Mouse (Mus musculus): ENCODE results near the gene Add2. TPM values are rescaled to one million over a fixed set of nuclear protein-coding genes. Genes with fewer than 3 reads are reported as not detected.

Add2 gene
- polyA plus RNA-seq, 1 experiment from 2014 or later, result 6.4 TPM

- Histone ChIP-seq H3K4me3 (ENCODE audit: low read depth, low read length) (no peak overlapping the region), H3K4me1 (ENCODE audit: control insufficient read depth, insufficient read depth, low read length) (no peaks in the 10 kb centered on the region), H3K36me3 (ENCODE audit: control insufficient read depth, insufficient read depth, low read length) (no peaks in the 10 kb centered on the region), H3K27ac (replicated peaks; ENCODE audit: low read depth, low read length) (no peak overlapping the region), H3K9me3 (ENCODE audit: control insufficient read depth, low read length) (no peaks in the 10 kb centered on the region), H3K4me2 (ENCODE audit: low read depth, severe bottlenecking) (no peak overlapping the region), H3K27me3 (ENCODE audit: control insufficient read depth, insufficient read depth, low read length) (no peaks in the 10 kb centered on the region), H3K9ac (ENCODE audit: low read length) (no peak overlapping the region)
- 57% methylated on average over 5 of the region's 5 CpGs for WGBS
- ATAC-seq (ENCODE audit: insufficient number of reproducible peaks, low FRiP score, low TSS enrichment, low read depth), result no peak
- no peak for DNase-seq (ENCODE audit: low spot score)
These were observed 38.7 kb downstream of the Add2 start for GRCm38 (mm10) chr6:86067145-86067544.

GRCm38 (mm10) chr6:86069009-86069408 is 40.5 kb downstream of the Add2 start:
- H3K9ac ChIP-seq (ENCODE audit: low read length), result no peak overlapping the region
- no peaks in the 10 kb centered on the region for H3K4me1 ChIP-seq (ENCODE audit: control insufficient read depth, insufficient read depth, low read length)
- DNase-seq (ENCODE audit: low spot score), result no peak
- no peaks in the 10 kb centered on the region for H3K27me3 ChIP-seq (ENCODE audit: control insufficient read depth, insufficient read depth, low read length)
- WGBS, result 68% methylated on average over 5 of the region's 5 CpGs
- ATAC-seq (ENCODE audit: insufficient number of reproducible peaks, low FRiP score, low TSS enrichment, low read depth), result no peak
- H3K27ac ChIP-seq (replicated peaks; ENCODE audit: low read depth, low read length), result no peak overlapping the region
- no peaks in the 10 kb centered on the region for H3K9me3 ChIP-seq (ENCODE audit: control insufficient read depth, low read length)
- H3K4me2 ChIP-seq (ENCODE audit: low read depth, severe bottlenecking), result no peak overlapping the region
- H3K36me3 ChIP-seq (ENCODE audit: control insufficient read depth, insufficient read depth, low read length), result no peaks in the 10 kb centered on the region
- no peak overlapping the region for H3K4me3 ChIP-seq (ENCODE audit: low read depth, low read length)

- Histone ChIP-seq H3K4me2 (ENCODE audit: low read depth, severe bottlenecking) (no peak overlapping the region), H3K4me1 (ENCODE audit: control insufficient read depth, insufficient read depth, low read length) (no peaks in the 10 kb centered on the region), H3K36me3 (ENCODE audit: control insufficient read depth, insufficient read depth, low read length) (no peaks in the 10 kb centered on the region), H3K27me3 (ENCODE audit: control insufficient read depth, insufficient read depth, low read length) (no peaks in the 10 kb centered on the region), H3K9ac (ENCODE audit: low read length) (no peak overlapping the region), H3K27ac (replicated peaks; ENCODE audit: low read depth, low read length) (no peak overlapping the region), H3K9me3 (ENCODE audit: control insufficient read depth, low read length) (no peaks in the 10 kb centered on the region), H3K4me3 (ENCODE audit: low read depth, low read length) (no peak overlapping the region)
- 89% methylated on average over 3 of the region's 3 CpGs for WGBS
- no peak for ATAC-seq (ENCODE audit: insufficient number of reproducible peaks, low FRiP score, low TSS enrichment, low read depth)
- DNase-seq (ENCODE audit: low spot score), result no peak
These were observed 41.4 kb downstream of the Add2 start for GRCm38 (mm10) chr6:86069856-86070255.

- WGBS, result 89% methylated on average over 7 of the region's 7 CpGs
- ATAC-seq (ENCODE audit: insufficient number of reproducible peaks, low FRiP score, low TSS enrichment, low read depth) (no peak), DNase-seq (ENCODE audit: low spot score) (no peak)
- no peak overlapping the region for H3K9ac ChIP-seq (ENCODE audit: low read length)
- H3K4me3 ChIP-seq (ENCODE audit: low read depth, low read length), result no peak overlapping the region
- H3K4me1 ChIP-seq (ENCODE audit: control insufficient read depth, insufficient read depth, low read length), result no peaks in the 10 kb centered on the region
- no peaks in the 10 kb centered on the region for H3K27me3 ChIP-seq (ENCODE audit: control insufficient read depth, insufficient read depth, low read length)
- no peaks in the 10 kb centered on the region for H3K36me3 ChIP-seq (ENCODE audit: control insufficient read depth, insufficient read depth, low read length)
- H3K27ac ChIP-seq (replicated peaks; ENCODE audit: low read depth, low read length), result no peak overlapping the region
- no peak overlapping the region for H3K4me2 ChIP-seq (ENCODE audit: low read depth, severe bottlenecking)
- no peaks in the 10 kb centered on the region for H3K9me3 ChIP-seq (ENCODE audit: control insufficient read depth, low read length)
These were observed 41.8 kb downstream of the Add2 start for GRCm38 (mm10) chr6:86070277-86070676.

GRCm38 (mm10) chr6:86073882-86074281 is 45.4 kb downstream of the Add2 start:
- no peak overlapping the region for H3K27ac ChIP-seq (replicated peaks; ENCODE audit: low read depth, low read length)
- ATAC-seq (ENCODE audit: insufficient number of reproducible peaks, low FRiP score, low TSS enrichment, low read depth), result no peak
- no peak for DNase-seq (ENCODE audit: low spot score)
- H3K9ac ChIP-seq (ENCODE audit: low read length), result no peak overlapping the region
- H3K9me3 ChIP-seq (ENCODE audit: control insufficient read depth, low read length), result no peaks in the 10 kb centered on the region
- no peaks in the 10 kb centered on the region for H3K27me3 ChIP-seq (ENCODE audit: control insufficient read depth, insufficient read depth, low read length)
- H3K4me2 ChIP-seq (ENCODE audit: low read depth, severe bottlenecking), result no peak overlapping the region
- no peak overlapping the region for H3K4me3 ChIP-seq (ENCODE audit: low read depth, low read length)
- no peaks in the 10 kb centered on the region for H3K4me1 ChIP-seq (ENCODE audit: control insufficient read depth, insufficient read depth, low read length)
- 89% methylated on average over 3 of the region's 3 CpGs for WGBS
- no peaks in the 10 kb centered on the region for H3K36me3 ChIP-seq (ENCODE audit: control insufficient read depth, insufficient read depth, low read length)

- H3K9ac ChIP-seq (ENCODE audit: low read length), result no peak overlapping the region
- H3K4me1 ChIP-seq (ENCODE audit: control insufficient read depth, insufficient read depth, low read length), result no peaks in the 10 kb centered on the region
- H3K4me2 ChIP-seq (ENCODE audit: low read depth, severe bottlenecking), result no peak overlapping the region
- 84% methylated on average over 8 of the region's 8 CpGs for WGBS
- no peaks in the 10 kb centered on the region for H3K36me3 ChIP-seq (ENCODE audit: control insufficient read depth, insufficient read depth, low read length)
- H3K27ac ChIP-seq (replicated peaks; ENCODE audit: low read depth, low read length), result no peak overlapping the region
- H3K9me3 ChIP-seq (ENCODE audit: control insufficient read depth, low read length), result no peaks in the 10 kb centered on the region
- H3K27me3 ChIP-seq (ENCODE audit: control insufficient read depth, insufficient read depth, low read length), result no peaks in the 10 kb centered on the region
- DNase-seq (ENCODE audit: low spot score), result no peak
- H3K4me3 ChIP-seq (ENCODE audit: low read depth, low read length), result no peak overlapping the region
- no peak for ATAC-seq (ENCODE audit: insufficient number of reproducible peaks, low FRiP score, low TSS enrichment, low read depth)
These were observed 46.2 kb downstream of the Add2 start for GRCm38 (mm10) chr6:86074538-86075204.

- WGBS, result 89% methylated on average over 2 of the region's 2 CpGs
- H3K4me3 ChIP-seq (ENCODE audit: low read depth, low read length), result no peak overlapping the region
- no peak overlapping the region for H3K4me2 ChIP-seq (ENCODE audit: low read depth, severe bottlenecking)
- H3K27me3 ChIP-seq (ENCODE audit: control insufficient read depth, insufficient read depth, low read length), result no peaks in the 10 kb centered on the region
- no peaks in the 10 kb centered on the region for H3K9me3 ChIP-seq (ENCODE audit: control insufficient read depth, low read length)
- no peak overlapping the region for H3K27ac ChIP-seq (replicated peaks; ENCODE audit: low read depth, low read length)
- DNase-seq (ENCODE audit: low spot score) (no peak), ATAC-seq (ENCODE audit: insufficient number of reproducible peaks, low FRiP score, low TSS enrichment, low read depth) (no peak)
- H3K4me1 ChIP-seq (ENCODE audit: control insufficient read depth, insufficient read depth, low read length), result no peaks in the 10 kb centered on the region
- H3K36me3 ChIP-seq (ENCODE audit: control insufficient read depth, insufficient read depth, low read length), result no peaks in the 10 kb centered on the region
- H3K9ac ChIP-seq (ENCODE audit: low read length), result no peak overlapping the region
These were observed 48.0 kb downstream of the Add2 start for GRCm38 (mm10) chr6:86076525-86076924.

- no peaks in the 10 kb centered on the region for H3K36me3 ChIP-seq (ENCODE audit: control insufficient read depth, insufficient read depth, low read length)
- ATAC-seq (ENCODE audit: insufficient number of reproducible peaks, low FRiP score, low TSS enrichment, low read depth), result no peak
- no peaks in the 10 kb centered on the region for H3K27me3 ChIP-seq (ENCODE audit: control insufficient read depth, insufficient read depth, low read length)
- no peak overlapping the region for H3K9ac ChIP-seq (ENCODE audit: low read length)
- no peak overlapping the region for H3K4me2 ChIP-seq (ENCODE audit: low read depth, severe bottlenecking)
- no peaks in the 10 kb centered on the region for H3K4me1 ChIP-seq (ENCODE audit: control insufficient read depth, insufficient read depth, low read length)
- no peak overlapping the region for H3K27ac ChIP-seq (replicated peaks; ENCODE audit: low read depth, low read length)
- no peak for DNase-seq (ENCODE audit: low spot score)
- no peaks in the 10 kb centered on the region for H3K9me3 ChIP-seq (ENCODE audit: control insufficient read depth, low read length)
- H3K4me3 ChIP-seq (ENCODE audit: low read depth, low read length), result no peak overlapping the region
- 76% methylated on average over 5 of the region's 5 CpGs for WGBS
These were observed 49.4 kb downstream of the Add2 start for GRCm38 (mm10) chr6:86077880-86078279.
